ENCODE assay signal across 8 mouse cellular contexts in genomic region chr15:82127426-82128374, GRCm38 (mm10). TPM values are rescaled to one million over a fixed set of nuclear protein-coding genes. Genes with fewer than 3 reads are reported as not detected.
A peak's percentile ranks its signal among the peaks of the same experiment; 100 is the strongest.
DNase-seq lines count a peak whose midpoint lies in the region; ATAC-seq lines count a peak whose summit lies in the region.

Gene Ccdc134, plus strand, starts transcription at chr15:82127922.

- H3K36me3 ChIP-seq in hindbrain, embryonic 11.5 days (ENCODE audit: control insufficient read depth, insufficient read depth, low read length) = no peaks in the 10 kb centered on the region

- WGBS in hindbrain, embryonic 11.5 days = 2% methylated on average over 74 of the region's 74 CpGs

- ATAC-seq in hindbrain, embryonic 11.5 days (ENCODE audit: low FRiP score) = peak; percentile 99

- no peaks in the 10 kb centered on the region for H3K9me3 ChIP-seq in hindbrain, embryonic 11.5 days (ENCODE audit: control insufficient read depth, low read length)

- peaks cover 2% of the 10 kb centered on the region for H3K4me1 ChIP-seq in hindbrain, embryonic 11.5 days (replicated peaks; ENCODE audit: control insufficient read depth, insufficient read depth, low read length)

- no peaks in the 10 kb centered on the region for H3K27me3 ChIP-seq in hindbrain, embryonic 11.5 days (ENCODE audit: control insufficient read depth, insufficient read depth, low read length)

- DNase-seq in MN1 (ENCODE audit: low spot score) = peak; percentile 98
- peak; percentile 94 for DNase-seq in cerebellum, adult 9-10 months
- DNase-seq in frontal cortex, adult 2 months (ENCODE audit: extremely low spot score in 1 of 2, low spot score in 1 of 2) = peak; percentile 91 to 96
- peak; percentile 98 for DNase-seq in hindbrain, embryonic 11.5 days (ENCODE audit: low spot score)
- DNase-seq in layer of hippocampus, postnatal 10 days (ENCODE audit: low spot score in 2 of 2) = peak; percentile 96 to 97
- peak; percentile 97 for DNase-seq in lung, postnatal 10 days
- peak; percentile 95 for DNase-seq in ovary, postnatal 36 days (ENCODE audit: low spot score)
- DNase-seq in thymus, postnatal 25 days = peak; percentile 96

- H3K4me3 ChIP-seq in hindbrain, embryonic 11.5 days (ENCODE audit: low read depth, low read length) = peak within 1 kb of the TSS; percentile 77

- peak within 1 kb of the TSS; percentile 94 for H3K4me2 ChIP-seq in hindbrain, embryonic 11.5 days (replicated peaks; ENCODE audit: low read depth, low read length)

- peak within 1 kb of the TSS; percentile 47; the same call in 1 of the 2 replicates for H3K27ac ChIP-seq in hindbrain, embryonic 11.5 days (ENCODE audit: low read depth, low read length)

- H3K9ac ChIP-seq in hindbrain, embryonic 11.5 days (ENCODE audit: low read depth, low read length) = peak within 1 kb of the TSS; percentile 84

RNA-seq across cellular contexts. Expression of gene Ccdc134, which starts in this region (rescaled TPM):
- 23.1 TPM in 2 replicates for polyA plus RNA-seq in frontal cortex, adult 2 months (2012; rRNA removed)
- 17.0 and 17.2 TPM in 2 replicates for polyA plus RNA-seq in hindbrain, embryonic 11.5 days (2014; fragmentation: Nextera tagmentation; extraction: Ambion mirVana)
- total RNA-seq in layer of hippocampus, postnatal 10 days (2021) = 10 to 100 TPM; 10.7 to 13.5 TPM

Comparison
In these comparisons a context has a peak if more than half of its experiments do, and no peak if none do; other contexts are left out.
1. Peak in every context shown above with its lines: DNase-seq, ATAC-seq, H3K4me3 ChIP-seq and H3K27ac ChIP-seq.